Mouse (Mus musculus) T-cell, adult 2 months (primary cell): ENCODE measurements around the gene Hist1h4d.
"Not testable (repeated sequence)": the region's sequence is repeated elsewhere in the genome, so short reads cannot be mapped to it uniquely, and the experiment has no call there.

Source experiments
- DNase-seq: peaks from one replicate; pipeline ENCODE4 v3.0.0; 2022; ENCODE audit warnings: low spot score

Hist1h4d gene

GRCm38 (mm10) chr13:23551146-23551834 lies 30.1 kb upstream of the Hist1h4d start, which contains the start of gene Hist1h4f:
Hist1h4f (minus strand) TSS chr13:23551648.
- peak; percentile 83 for DNase-seq

- no peak for DNase-seq
Measured at GRCm38 (mm10) chr13:23551931-23552914, 29.2 kb upstream of the Hist1h4d start.

- DNase-seq = no peak
Measured at GRCm38 (mm10) chr13:23552962-23553361, 28.4 kb upstream of the Hist1h4d start, which contains the start of gene Hist1h1d. Hist1h1d (plus strand) TSS chr13:23553262.

GRCm38 (mm10) chr13:23554393-23554792 lies 27.0 kb upstream of the Hist1h4d start:
- no peak for DNase-seq

- peak; percentile 60 for DNase-seq
Measured at GRCm38 (mm10) chr13:23554925-23555838, 26.2 kb upstream of the Hist1h4d start.

- peak; percentile 63 for DNase-seq
Measured at GRCm38 (mm10) chr13:23555839-23556416, 25.5 kb upstream of the Hist1h4d start.

- DNase-seq = no peak
Measured at GRCm38 (mm10) chr13:23556906-23557305, 24.5 kb upstream of the Hist1h4d start.

GRCm38 (mm10) chr13:23560699-23561098 lies 20.7 kb upstream of the Hist1h4d start:
- DNase-seq = not testable (repeated sequence)

- not testable (repeated sequence) for DNase-seq
Measured at GRCm38 (mm10) chr13:23561531-23561882, 19.9 kb upstream of the Hist1h4d start.

GRCm38 (mm10) chr13:23561883-23562659 lies 19.3 kb upstream of the Hist1h4d start, which contains the start of gene Hist1h3e:
Hist1h3e (minus strand) TSS chr13:23562369.
- DNase-seq = peak; percentile 95

GRCm38 (mm10) chr13:23562699-23563462 lies 18.5 kb upstream of the Hist1h4d start:
- DNase-seq = peak; percentile 33

GRCm38 (mm10) chr13:23564482-23564881 lies 16.9 kb upstream of the Hist1h4d start:
- DNase-seq = no peak

- not testable (repeated sequence) for DNase-seq
Measured at GRCm38 (mm10) chr13:23570261-23571021, 11.0 kb upstream of the Hist1h4d start.

GRCm38 (mm10) chr13:23571022-23571503 lies 10.3 kb upstream of the Hist1h4d start, which contains the start of the genes Hist1h2ae and Hist1h2bg:
Hist1h2ae (minus strand) TSS chr13:23571220.
Hist1h2bg (plus strand) TSS chr13:23571396.
- peak; percentile 68 for DNase-seq

GRCm38 (mm10) chr13:23571504-23572217 lies 9.7 kb upstream of the Hist1h4d start:
- DNase-seq = not testable (repeated sequence)

GRCm38 (mm10) chr13:23572218-23573033 lies 9.0 kb upstream of the Hist1h4d start:
- DNase-seq = no peak
